In the genomic region with DNA sequence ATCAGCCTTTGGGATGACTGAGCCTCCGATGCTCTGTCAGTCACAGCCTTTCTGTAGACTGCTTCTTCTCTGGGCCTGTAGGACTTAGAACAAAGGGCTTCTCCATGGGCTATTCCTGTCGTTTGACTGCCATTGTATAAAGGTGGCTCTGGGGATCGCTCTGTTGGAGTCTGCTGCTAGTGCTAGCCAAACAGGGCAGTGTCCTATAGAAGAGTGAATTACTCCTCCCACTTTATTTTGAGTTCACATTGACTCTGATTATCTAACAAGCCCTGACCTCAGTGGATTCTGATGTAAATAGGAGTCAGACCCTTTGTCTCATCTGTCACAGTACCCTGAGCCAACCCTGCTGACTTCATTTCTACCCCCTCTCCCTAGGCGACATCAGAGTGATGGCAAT, we compare ENCODE assay signal across 12 mouse cellular contexts.
"Had no signal": no experiment of that assay in that cellular context is flagged by ENCODE, and none has a peak within 500 bp of the region (broad histone marks: within the 10 kb centered on the region; RNA-seq: fewer than 3 reads in every experiment).

No protein-coding gene starts in this region.

- H3K4me3 ChIP-seq: liver, embryonic 13.5 days; stomach, embryonic 15.5 days had no signal

- H3K9me3 ChIP-seq: liver, embryonic 13.5 days; stomach, embryonic 15.5 days had no signal

- H3K27me3 ChIP-seq: liver, embryonic 13.5 days; stomach, embryonic 15.5 days had no signal

- H3K27ac ChIP-seq: liver, embryonic 13.5 days; macrophage; stomach, embryonic 15.5 days had no signal

- H3K9ac ChIP-seq: liver, embryonic 13.5 days; stomach, embryonic 15.5 days had no signal

- H3K4me1 ChIP-seq: liver, embryonic 13.5 days; stomach, embryonic 15.5 days had no signal

- DNase-seq: kidney, adult 18-20 months; kidney, adult 9 months; liver, embryonic 13.5 days; lung, adult 2 months; lung, postnatal 14 days; midbrain, embryonic 14.5 days; retina, postnatal 1 day; right cerebral cortex, postnatal 25 days; spleen, adult 18-20 months; thymus, postnatal 36 days had no signal

- H3K4me2 ChIP-seq: liver, embryonic 13.5 days; stomach, embryonic 15.5 days had no signal
